Mouse (Mus musculus) left cerebral cortex, adult 2 months (tissue): ENCODE measurements around the gene Pilrb2. TPM values are rescaled to one million over a fixed set of nuclear protein-coding genes. Genes with fewer than 3 reads are reported as not detected.
"Not testable (repeated sequence)": the region's sequence is repeated elsewhere in the genome, so short reads cannot be mapped to it uniquely, and the experiment has no call there.

Source experiments
- DNase-seq, 2 experiments: peaks; one replicate each; pipeline ENCODE4 v3.0.0; 2021 to 2022; ENCODE audit warnings: low spot score in 2 of 2, mixed read lengths in 1 of 2; ENCODE audit errors: extremely low spot score in 1 of 2
- H3K27ac ChIP-seq: fragments of 200-600 bp; 2 replicates; pipeline ENCODE4 v1.8.1; 2022
- H3K4me3 ChIP-seq: fragments of 200-600 bp; 2 replicates; pipeline ENCODE4 v1.8.1; 2022
- CTCF ChIP-seq: fragments of 200-600 bp; IDR thresholded peaks from 2 replicates; pipeline ENCODE4 v1.8.1; 2022; ENCODE audit warnings: antibody characterized with exemption, mild to moderate bottlenecking, moderate library complexity
- intact Hi-C: fragments of 180-260 bp; cut with DNase I; formaldehyde crosslinking; loops from one replicate; pipeline ENCODE4 v1.15.1; 2025
- total RNA-seq, 2 experiments: library from RNA; stranded (reverse); gene quantifications; 2 replicates each; pipeline ENCODE4 v1.2.3; 2021

Pilrb2 gene
- total RNA-seq, 2 experiments from 2014 or later, result not detected

- H3K4me3 ChIP-seq, DNase-seq, H3K27ac ChIP-seq, intact Hi-C loops: not testable (repeated sequence)
These were observed 14.7 kb downstream of the Pilrb2 start for GRCm38 (mm10) chr5:137856870-137857269.

- not testable (repeated sequence) for DNase-seq, H3K4me3 ChIP-seq, H3K27ac ChIP-seq
- intact Hi-C loops, result loop anchor here (1.0 kb wide), 1 partner anchor 13 kb away; no protein-coding TSS in a partner anchor
These were observed 16.7 kb downstream of the Pilrb2 start for GRCm38 (mm10) chr5:137854907-137855306.

- H3K27ac ChIP-seq, intact Hi-C loops, DNase-seq, H3K4me3 ChIP-seq: not testable (repeated sequence)
These were observed 21.3 kb downstream of the Pilrb2 start for GRCm38 (mm10) chr5:137850313-137850712.

- H3K4me3 ChIP-seq, intact Hi-C loops, H3K27ac ChIP-seq: not testable (repeated sequence)
These were observed 34.5 kb downstream of the Pilrb2 start for GRCm38 (mm10) chr5:137837110-137837509.

GRCm38 (mm10) chr5:137836611-137837010 lies 35.0 kb downstream of the Pilrb2 start:
- Histone ChIP-seq H3K27ac (no peak overlapping the region), H3K4me3 (no peak overlapping the region)
- DNase-seq, result no peak
- no peak for TF ChIP-seq CTCF
- intact Hi-C loops, result no loop called here

More at GRCm38 (mm10) chr5:137837110-137837509, 34.5 kb downstream of the Pilrb2 start:
- DNase-seq, result not testable (repeated sequence)

GRCm38 (mm10) chr5:137835966-137836520 lies 35.6 kb downstream of the Pilrb2 start, which contains the start of gene Pilra:
Gene Pilra (minus strand): TSS chr5:137836281.
- DNase-seq, intact Hi-C loops, H3K4me3 ChIP-seq, H3K27ac ChIP-seq: not testable (repeated sequence)

GRCm38 (mm10) chr5:137833500-137833899 lies 38.1 kb downstream of the Pilrb2 start:
- intact Hi-C loops, result no loop called here

GRCm38 (mm10) chr5:137831506-137831905 lies 40.1 kb downstream of the Pilrb2 start:
- DNase-seq, result no peak
- H3K27ac ChIP-seq, result no peak overlapping the region
- intact Hi-C loops, result no loop called here

More at GRCm38 (mm10) chr5:137833500-137833899, 38.1 kb downstream of the Pilrb2 start:
- Histone ChIP-seq H3K27ac (no peak overlapping the region), H3K4me3 (no peak overlapping the region)
- TF ChIP-seq CTCF, result no peak
- DNase-seq, result no peak

GRCm38 (mm10) chr5:137831106-137831505 lies 40.5 kb downstream of the Pilrb2 start:
- TF ChIP-seq CTCF, result no peak
- Histone ChIP-seq H3K4me3 (no peak overlapping the region), H3K27ac (no peak overlapping the region)
- no peak for DNase-seq
- intact Hi-C loops, result no loop called here

More at GRCm38 (mm10) chr5:137831506-137831905, 40.1 kb downstream of the Pilrb2 start:
- H3K4me3 ChIP-seq, result no peak overlapping the region
- TF ChIP-seq CTCF, result no peak

- H3K27ac ChIP-seq, result no peak overlapping the region
- no peak for DNase-seq
- no peak for TF ChIP-seq CTCF
- intact Hi-C loops, result no loop called here
- no peak overlapping the region for H3K4me3 ChIP-seq
These were observed 41.4 kb downstream of the Pilrb2 start for GRCm38 (mm10) chr5:137830238-137830637.

GRCm38 (mm10) chr5:137828694-137829093 lies 42.9 kb downstream of the Pilrb2 start:
- Histone ChIP-seq H3K4me3 (no peak overlapping the region), H3K27ac (no peak overlapping the region)
- TF ChIP-seq CTCF, result no peak
- DNase-seq, result no peak
- intact Hi-C loops, result no loop called here

- no peak for DNase-seq
- Histone ChIP-seq H3K27ac (no peak overlapping the region), H3K4me3 (no peak overlapping the region)
- intact Hi-C loops, result no loop called here
- TF ChIP-seq CTCF, result no peak
These were observed 45.2 kb downstream of the Pilrb2 start for GRCm38 (mm10) chr5:137826421-137826820.

- H3K27ac ChIP-seq, result no peak overlapping the region
- TF ChIP-seq CTCF, result no peak
- no peak overlapping the region for H3K4me3 ChIP-seq
- intact Hi-C loops, result no loop called here
- no peak for DNase-seq
These were observed 45.6 kb downstream of the Pilrb2 start for GRCm38 (mm10) chr5:137825971-137826370.
